In genomic region chr9:31315983-31316382, GRCm38 (mm10) we compare ENCODE assay signal across 10 mouse cellular contexts. TPM values are rescaled to one million over a fixed set of nuclear protein-coding genes. Genes with fewer than 3 reads are reported as not detected.
DNase-seq lines count a peak whose midpoint lies in the region; ATAC-seq and TF ChIP-seq lines count a peak whose summit lies in the region.
"Had no signal": no experiment of that assay in that cellular context is flagged by ENCODE, and none has a peak within 500 bp of the region (broad histone marks: within the 10 kb centered on the region; RNA-seq: fewer than 3 reads in every experiment).

No protein-coding gene starts in this region.

- no peaks in the 10 kb centered on the region for H3K27me3 ChIP-seq in intestine, embryonic 16.5 days (replicated peaks; ENCODE audit: control insufficient read depth, insufficient read depth, low read length)
- no peaks in the 10 kb centered on the region for H3K27me3 ChIP-seq in intestine, embryonic 15.5 days (replicated peaks)
- H3K27me3 ChIP-seq in stomach, postnatal 0 days (ENCODE audit: control insufficient read depth, insufficient read depth, low read length), result no peaks in the 10 kb centered on the region
- H3K27me3 ChIP-seq: embryonic facial prominence, embryonic 12.5 days had no signal

- peak; percentile 38 to 40 for DNase-seq in right cerebral cortex, postnatal 10 days (ENCODE audit: low spot score in 2 of 2)
- no peak for DNase-seq in right cerebral cortex, postnatal 36 days (ENCODE audit: low spot score in 2 of 2)
- peak; percentile 19 for DNase-seq in kidney, postnatal 10 days
- no peak for DNase-seq in stomach, postnatal 0 days (ENCODE audit: low spot score)
- no peak for DNase-seq in c-Kit-positive CD71-positive TER-119-positive erythroid progenitor cells, embryonic 14.5 days (ENCODE audit: low spot score)
- DNase-seq: heart, adult 2 months had no signal

- H3K9me3 ChIP-seq in intestine, embryonic 16.5 days (ENCODE audit: control insufficient read depth, low read length), result 0 out of 2 replicates have a peak, but pooled peaks cover 2% of the 10 kb centered on the region
- no peaks in the 10 kb centered on the region for H3K9me3 ChIP-seq in intestine, embryonic 15.5 days
- H3K9me3 ChIP-seq in stomach, postnatal 0 days (ENCODE audit: control insufficient read depth, low read length), result no peaks in the 10 kb centered on the region
- H3K9me3 ChIP-seq: embryonic facial prominence, embryonic 12.5 days had no signal

- H3K9ac ChIP-seq in intestine, embryonic 16.5 days (ENCODE audit: low read depth, low read length), result no peak overlapping the region
- H3K9ac ChIP-seq in intestine, embryonic 15.5 days, result no peak overlapping the region
- no peak overlapping the region for H3K9ac ChIP-seq in stomach, postnatal 0 days (ENCODE audit: low read length)
- H3K9ac ChIP-seq: embryonic facial prominence, embryonic 12.5 days had no signal

- WGBS in intestine, embryonic 16.5 days, result 61% methylated on average over 8 of the region's 8 CpGs
- 66% methylated on average over 8 of the region's 8 CpGs for WGBS in intestine, embryonic 15.5 days
- WGBS in stomach, postnatal 0 days, result 36% methylated on average over 8 of the region's 8 CpGs

- no peak for TF ChIP-seq EP300 in stomach, postnatal 0 days (optimal IDR thresholded peaks at IDR 0.05)

- no peak overlapping the region for H3K4me2 ChIP-seq in intestine, embryonic 16.5 days (ENCODE audit: low read depth, low read length)
- no peak overlapping the region for H3K4me2 ChIP-seq in intestine, embryonic 15.5 days (replicated peaks)
- no peak overlapping the region for H3K4me2 ChIP-seq in stomach, postnatal 0 days (replicated peaks; ENCODE audit: low read depth)
- H3K4me2 ChIP-seq: embryonic facial prominence, embryonic 12.5 days had no signal

- no peaks in the 10 kb centered on the region for H3K4me1 ChIP-seq in intestine, embryonic 16.5 days (ENCODE audit: control insufficient read depth, insufficient read depth, low read length)
- H3K4me1 ChIP-seq in intestine, embryonic 15.5 days (replicated peaks), result no peaks in the 10 kb centered on the region
- H3K4me1 ChIP-seq in stomach, postnatal 0 days (replicated peaks; ENCODE audit: control insufficient read depth, insufficient read depth), result no peaks in the 10 kb centered on the region
- H3K4me1 ChIP-seq: embryonic facial prominence, embryonic 12.5 days had no signal

- no peak overlapping the region for H3K4me3 ChIP-seq in intestine, embryonic 16.5 days (ENCODE audit: low read length)
- no peak overlapping the region for H3K4me3 ChIP-seq in intestine, embryonic 15.5 days (replicated peaks)
- H3K4me3 ChIP-seq in stomach, postnatal 0 days (ENCODE audit: low read depth, low read length), result no peak overlapping the region
- H3K4me3 ChIP-seq: embryonic facial prominence, embryonic 12.5 days; heart, adult 2 months had no signal

- H3K27ac ChIP-seq in intestine, embryonic 16.5 days (ENCODE audit: low read length), result no peak overlapping the region
- no peak overlapping the region for H3K27ac ChIP-seq in intestine, embryonic 15.5 days
- H3K27ac ChIP-seq in stomach, postnatal 0 days (replicated peaks), result no peak overlapping the region
- H3K27ac ChIP-seq: embryonic facial prominence, embryonic 12.5 days; heart, adult 2 months had no signal

- 0 out of 2 replicates have a peak, but pooled peaks have one; percentile 44 for ATAC-seq in intestine, embryonic 16.5 days
- ATAC-seq in intestine, embryonic 15.5 days, result no peak
- 0 out of 2 replicates have a peak, but pooled peaks have one; percentile 40 for ATAC-seq in stomach, postnatal 0 days (ENCODE audit: low FRiP score, low TSS enrichment)
- ATAC-seq in CD4-positive, CD25-positive, alpha-beta regulatory T cell, adult 4 months, result no peak

- TF ChIP-seq CTCF in stomach, postnatal 0 days (IDR thresholded peaks at IDR 0.05; ENCODE audit: low read depth), result no peak

- no peaks in the 10 kb centered on the region for H3K36me3 ChIP-seq in intestine, embryonic 16.5 days (ENCODE audit: control insufficient read depth, insufficient read depth, low read length)
- H3K36me3 ChIP-seq in intestine, embryonic 15.5 days, result no peaks in the 10 kb centered on the region
- H3K36me3 ChIP-seq in stomach, postnatal 0 days (ENCODE audit: control insufficient read depth, insufficient read depth, low read length), result no peaks in the 10 kb centered on the region
- H3K36me3 ChIP-seq: embryonic facial prominence, embryonic 12.5 days had no signal

RNA-seq across cellular contexts. Expression of gene Prdm10, which starts 35.6 kb away (rescaled TPM):
- polyA plus RNA-seq in intestine, embryonic 16.5 days (2015; fragmentation: Nextera tagmentation; extraction: Ambion mirVana), result 3.5 and 4.2 TPM in 2 replicates
- 3.9 and 4.1 TPM in 2 replicates for polyA plus RNA-seq in intestine, embryonic 15.5 days (2015; fragmentation: Nextera tagmentation; extraction: Ambion mirVana)
- polyA plus RNA-seq in stomach, postnatal 0 days (2015; fragmentation: Nextera tagmentation; extraction: Ambion mirVana), result 1.1 and 1.2 TPM in 2 replicates
- polyA plus RNA-seq in CD4-positive, CD25-positive, alpha-beta regulatory T cell, adult 4 months (2017; shearing (Covaris generic)), result 10 to 100 TPM in 1 of 2 experiments, 1 to 10 TPM in 1; 9.6 to 10.1 TPM

Comparison
In these comparisons a context has a peak if more than half of its experiments do, and no peak if none do; other contexts are left out.
1. ATAC-seq: peak in intestine, embryonic 16.5 days (single experiment) and stomach, postnatal 0 days (single experiment); none in intestine, embryonic 15.5 days (single experiment) and CD4-positive, CD25-positive, alpha-beta regulatory T cell, adult 4 months (single experiment).
2. DNase-seq: peak in right cerebral cortex, postnatal 10 days (2 of 2) and kidney, postnatal 10 days (single experiment); none in right cerebral cortex, postnatal 36 days (0 of 2), stomach, postnatal 0 days (single experiment) and c-Kit-positive CD71-positive TER-119-positive erythroid progenitor cells, embryonic 14.5 days (single experiment).